Mouse (Mus musculus): ENCODE results near the gene Trim52.
"Not testable (repeated sequence)": the region's sequence is repeated elsewhere in the genome, so short reads cannot be mapped to it uniquely, and the experiment has no call there.

Gene Trim52

DNA sequence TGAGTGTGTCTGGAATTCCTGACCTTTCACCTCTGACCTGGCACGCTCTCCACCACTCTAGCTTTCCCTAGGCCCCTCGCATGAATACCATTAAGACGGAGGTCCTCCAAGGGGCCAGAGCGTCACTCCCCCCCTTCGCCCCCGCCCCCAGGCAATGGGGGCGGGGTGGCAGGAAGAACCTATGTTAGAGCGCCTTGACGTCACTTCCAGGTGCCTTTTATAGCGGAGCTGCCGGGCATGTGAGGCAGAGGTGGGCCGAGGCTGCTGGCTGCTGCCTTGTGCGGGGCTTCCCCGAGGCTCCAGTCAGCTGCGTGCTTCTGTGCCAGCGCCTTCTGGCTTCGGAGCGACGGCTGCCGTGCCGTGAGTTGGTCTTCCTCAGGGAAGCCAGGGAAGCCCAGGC is at the start of gene Trim52:
Trim52 (plus strand) TSS at position 219 of the 400 bp plus-strand sequence.
- DNase-seq (ENCODE audit: low spot score in 2 of 2), result no peak

DNA sequence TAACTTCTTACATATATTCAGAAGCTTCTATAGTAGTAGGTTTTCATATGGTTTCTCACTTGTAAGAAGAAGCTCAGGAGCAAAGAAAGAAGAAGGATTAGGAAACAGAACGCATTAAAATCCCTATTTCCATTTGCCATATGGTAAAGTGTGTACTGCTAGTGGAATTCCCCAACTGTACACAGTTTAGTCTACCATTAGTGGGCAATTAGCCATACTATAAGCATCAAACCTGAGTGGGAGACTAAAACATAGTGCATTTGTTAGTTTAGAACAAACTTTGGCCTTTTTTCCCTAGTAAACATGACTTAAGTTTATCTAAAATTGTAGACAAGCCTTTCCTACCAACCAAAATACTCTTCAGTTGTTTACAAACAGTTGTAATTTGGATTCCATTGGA is 33.4 kb upstream of the Trim52 start:
- DNase-seq (ENCODE audit: low spot score in 2 of 2), result no peak

DNA sequence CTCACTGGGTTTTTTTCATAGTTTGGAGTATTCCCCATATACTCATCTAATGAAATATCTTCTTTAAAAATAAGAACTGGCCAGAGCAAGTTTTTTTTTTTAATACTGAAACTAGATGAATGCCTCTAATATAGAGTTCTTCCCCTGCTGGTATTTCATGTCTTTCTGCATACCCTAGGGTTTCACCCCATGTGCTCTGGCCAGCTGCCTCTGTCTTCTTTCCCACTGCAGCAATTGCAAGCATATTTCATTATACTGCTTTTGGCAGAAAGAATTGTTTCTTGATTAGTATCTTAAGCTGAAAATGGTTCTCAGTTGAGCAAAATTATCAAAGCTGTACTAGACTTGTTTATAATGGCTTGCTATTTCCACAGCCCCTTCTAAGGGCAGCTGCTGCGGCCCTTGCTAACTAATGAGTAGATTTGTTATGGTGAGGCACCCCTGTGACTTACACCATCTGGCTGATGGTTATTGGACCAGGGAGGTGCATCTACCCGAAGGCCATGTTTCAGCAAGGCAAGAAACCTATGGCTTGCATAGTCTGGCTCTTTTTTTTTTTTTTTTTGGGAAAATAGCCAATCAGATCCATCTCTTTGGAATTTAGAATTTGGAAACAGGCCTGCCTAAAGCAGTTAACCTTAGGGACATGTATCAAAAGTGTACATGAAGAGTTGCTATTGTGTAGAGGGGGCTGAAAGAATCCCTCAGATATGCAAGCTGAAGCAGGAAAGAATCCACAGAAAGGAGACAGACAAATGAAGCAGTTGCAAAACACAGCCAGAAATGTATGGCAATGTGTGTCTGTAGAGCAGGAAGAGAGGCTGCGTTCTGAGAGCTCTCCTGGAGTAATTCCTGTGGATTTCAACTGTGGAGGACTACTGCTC is 30.6 kb upstream of the Trim52 start:
- DNase-seq (ENCODE audit: low spot score in 2 of 2), result no peak

DNA sequence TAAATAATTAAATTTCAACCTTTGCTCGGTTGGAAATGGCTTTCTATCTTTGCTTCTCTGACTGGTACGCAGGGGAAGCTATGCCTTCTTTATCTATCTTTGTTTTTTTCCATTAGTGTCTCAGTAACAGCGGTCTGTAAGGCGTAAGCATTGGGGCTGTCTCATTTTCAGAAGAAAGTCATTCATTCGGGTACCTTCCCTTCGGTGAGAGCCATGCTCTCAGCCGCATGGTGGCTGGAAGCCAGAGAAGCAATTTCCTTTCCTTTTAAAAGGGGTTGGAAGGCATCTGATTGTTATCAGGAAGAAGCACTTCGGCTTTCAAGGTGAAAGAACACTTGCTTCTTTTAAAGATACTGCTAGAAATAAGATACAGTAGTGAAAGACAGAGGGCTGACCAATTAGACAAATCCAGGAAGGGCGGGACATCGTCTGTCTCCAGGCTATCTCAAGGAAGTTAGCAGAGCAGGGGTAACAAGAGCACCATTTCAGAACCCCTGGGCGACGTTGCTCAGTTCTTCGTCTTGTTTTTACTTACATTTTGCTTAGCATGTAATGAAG is 17.4 kb upstream of the Trim52 start:
- no peak for DNase-seq (ENCODE audit: low spot score in 2 of 2)

DNA sequence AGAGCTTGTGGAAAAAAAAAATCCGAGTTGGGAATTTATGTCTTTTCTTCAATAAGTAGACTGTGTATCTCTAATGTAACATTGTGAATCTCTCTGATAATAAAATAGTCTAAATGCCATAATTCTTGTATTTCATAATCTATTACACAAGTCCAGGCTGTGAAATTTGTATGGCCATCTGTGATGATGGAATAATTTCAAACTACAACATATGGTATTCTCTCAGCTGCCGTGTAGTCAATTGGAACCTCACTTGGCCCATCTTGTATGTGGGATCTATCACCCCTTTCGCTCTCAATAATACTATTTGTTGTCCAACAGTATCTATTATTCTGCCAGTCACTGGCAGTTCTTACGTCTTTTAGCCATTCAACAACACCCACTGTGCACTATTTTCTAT is 9.2 kb upstream of the Trim52 start:
- DNase-seq (ENCODE audit: low spot score in 2 of 2), result no peak

DNA sequence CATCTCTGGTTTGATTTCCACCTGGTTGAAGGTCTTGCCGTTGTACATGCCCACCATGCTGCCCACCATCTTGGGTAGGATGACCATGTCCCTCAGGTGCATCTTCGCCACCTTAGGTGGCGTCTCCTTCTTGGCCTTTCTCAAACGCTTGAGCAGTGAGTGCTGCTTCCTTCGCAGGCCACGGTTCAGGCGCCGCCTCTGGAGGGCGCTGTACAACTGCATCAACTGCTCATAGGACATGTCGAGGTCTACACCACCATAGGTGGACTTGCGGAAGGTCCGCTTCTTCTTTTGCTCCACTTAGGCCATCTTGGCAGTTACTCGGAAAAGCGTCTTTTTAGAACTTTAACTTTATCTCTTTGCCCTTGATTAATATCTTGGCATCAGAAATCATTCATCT is 5.1 kb upstream of the Trim52 start:
- no peak for DNase-seq (ENCODE audit: low spot score in 2 of 2)

DNA sequence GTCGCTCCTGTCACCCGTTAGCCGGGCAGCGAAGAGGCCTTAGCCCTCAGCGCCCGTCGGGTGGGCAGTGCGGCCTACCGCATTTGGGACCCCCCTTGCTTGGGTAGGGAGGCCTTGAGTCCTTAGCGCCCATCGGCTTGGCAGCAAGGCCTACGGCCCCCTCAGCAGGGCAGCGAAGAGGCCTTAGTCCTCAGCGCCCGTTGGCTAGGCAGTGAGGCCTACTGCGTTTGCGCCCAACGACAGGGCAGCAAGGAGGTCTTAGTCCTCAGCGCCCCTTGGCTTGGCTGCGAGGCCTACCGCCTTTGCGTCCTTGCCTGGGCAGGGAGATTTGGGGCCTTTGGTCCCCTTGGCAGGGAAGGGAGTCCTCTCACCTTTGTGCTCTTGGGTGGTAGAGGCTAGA is 427 bp downstream of the Trim52 start:
- DNase-seq (ENCODE audit: low spot score in 2 of 2), result no peak

DNA sequence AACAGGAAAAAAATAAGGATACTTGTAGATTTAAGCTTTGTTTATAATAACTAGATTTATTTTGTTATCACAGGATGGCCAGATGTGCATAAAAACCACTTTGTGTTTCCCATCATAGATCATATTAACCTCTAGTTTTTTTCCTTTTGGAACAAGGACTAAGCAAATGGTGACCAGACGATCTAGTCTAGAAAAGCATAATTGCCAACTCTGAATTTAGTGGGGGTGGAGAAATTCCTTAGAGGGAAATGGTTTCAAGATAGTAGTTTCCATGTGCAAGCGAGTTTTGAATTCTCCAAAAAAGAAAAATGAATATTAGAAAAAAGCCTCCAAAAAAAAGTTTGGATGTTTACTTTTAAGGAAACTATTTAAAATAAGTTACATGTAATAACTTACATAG is 13.4 kb downstream of the Trim52 start:
- no peak for DNase-seq (ENCODE audit: low spot score in 2 of 2)

DNA sequence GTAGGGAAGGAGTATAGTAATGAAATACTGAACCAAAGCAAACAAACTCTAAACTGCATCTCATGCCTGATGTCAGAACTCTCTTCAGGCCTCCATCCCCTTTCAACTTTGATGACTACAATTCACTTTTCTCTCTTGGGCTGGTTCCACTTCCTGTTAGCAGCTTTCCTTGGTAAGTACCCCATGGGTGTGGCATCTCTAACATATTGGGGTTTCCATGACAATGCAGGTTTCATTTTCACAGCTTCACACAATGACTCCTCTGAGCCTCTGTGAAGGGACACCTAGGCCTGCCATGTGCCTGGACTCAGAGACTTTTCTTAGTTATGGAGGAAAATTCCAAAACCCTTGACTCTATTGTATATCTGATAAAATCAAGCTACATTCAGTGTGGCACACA is 30.3 kb downstream of the Trim52 start:
- no peak for DNase-seq (ENCODE audit: low spot score in 2 of 2)

DNA sequence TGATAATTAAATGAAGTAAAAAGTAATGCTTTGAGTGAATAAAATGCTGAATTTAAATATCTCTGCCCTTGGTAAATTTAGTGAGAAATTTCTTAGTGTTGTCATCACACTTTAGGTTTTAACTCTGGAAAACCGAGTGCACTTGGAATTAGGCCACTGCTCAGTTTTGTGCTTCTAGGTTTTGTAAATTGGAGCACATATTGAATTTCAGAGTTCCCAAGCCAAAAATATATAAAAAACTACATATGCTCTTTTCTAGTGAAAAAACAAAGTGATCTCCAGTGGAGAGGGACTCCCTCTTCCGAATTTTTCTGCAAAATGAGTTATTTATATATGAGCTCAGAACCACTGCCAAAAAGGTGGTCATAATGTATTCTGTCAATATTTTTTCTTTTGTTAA is 45.2 kb downstream of the Trim52 start:
- DNase-seq (ENCODE audit: low spot score in 2 of 2), result no peak

DNA sequence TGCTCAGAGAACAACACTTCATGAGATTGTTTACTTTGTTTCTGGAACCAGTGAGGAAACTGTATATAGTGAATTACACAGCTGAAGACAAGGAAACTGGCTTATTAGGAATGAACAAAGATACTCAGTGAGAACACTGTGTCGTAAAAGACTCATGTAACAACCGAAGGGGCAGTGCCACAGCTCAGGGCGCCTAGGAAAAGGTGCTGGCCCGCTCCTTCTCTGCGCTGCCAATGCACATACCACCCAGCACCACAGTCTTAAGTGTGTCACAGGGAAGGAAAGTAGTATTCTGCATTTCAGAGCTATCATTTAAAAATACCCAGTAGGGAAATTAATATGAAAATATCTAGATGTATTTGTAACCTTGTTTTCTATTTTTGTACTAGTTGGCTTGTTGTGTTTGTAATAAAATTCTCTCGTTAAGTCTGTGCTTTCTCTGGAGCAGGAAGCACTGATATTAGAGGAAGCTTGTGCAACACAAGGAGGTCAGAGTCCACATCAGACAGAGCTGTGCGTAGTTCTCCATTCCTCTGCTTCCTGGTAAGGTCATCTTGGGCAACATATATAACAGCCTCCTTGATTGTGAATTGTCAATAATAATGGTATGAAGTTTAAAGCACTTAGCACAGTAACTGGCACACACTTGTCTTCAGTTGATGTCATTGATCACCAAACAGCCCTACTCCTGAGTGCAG is 49.0 kb downstream of the Trim52 start:
- DNase-seq (ENCODE audit: low spot score in 2 of 2), result no peak

DNA sequence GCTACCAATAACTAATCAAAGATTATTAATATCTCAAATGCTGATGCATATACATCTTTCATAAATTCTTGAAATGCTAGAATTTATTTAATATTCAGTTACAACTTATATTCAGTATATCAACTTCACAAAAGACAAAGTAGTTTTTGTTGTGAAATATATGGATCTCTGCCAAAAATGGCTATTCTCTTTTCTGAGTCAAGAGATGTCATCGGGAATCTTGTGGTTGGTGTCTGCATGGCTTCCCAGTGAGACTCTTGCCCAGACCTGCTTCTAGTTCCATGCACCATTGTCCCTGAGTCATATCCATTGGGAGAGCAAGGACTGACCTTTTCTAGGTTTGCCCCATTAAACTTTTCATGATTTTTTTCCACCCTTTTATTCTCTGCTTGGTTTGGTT is 50.5 kb downstream of the Trim52 start:
- no peak for DNase-seq (ENCODE audit: low spot score in 2 of 2)

DNA sequence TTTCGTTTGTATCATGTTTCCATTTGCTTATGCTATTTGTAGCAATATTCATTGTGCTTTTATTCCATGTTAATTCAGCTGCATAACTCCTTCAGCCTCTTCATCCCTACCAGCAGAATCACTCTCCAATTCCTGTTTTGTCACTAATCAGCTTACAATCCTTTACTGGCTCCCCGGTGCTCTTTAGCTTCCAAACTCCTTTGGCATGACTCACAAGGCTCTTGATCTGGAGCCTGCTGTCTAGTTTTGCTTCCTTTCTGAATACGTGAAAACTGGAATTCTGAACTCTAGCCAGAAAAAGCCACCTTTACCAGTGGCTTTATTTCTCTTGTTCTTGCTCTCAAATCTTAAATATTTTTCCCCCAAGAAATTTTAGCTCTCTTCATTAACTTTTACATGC is 56.3 kb downstream of the Trim52 start:
- no peak for DNase-seq (ENCODE audit: low spot score in 2 of 2)

DNA sequence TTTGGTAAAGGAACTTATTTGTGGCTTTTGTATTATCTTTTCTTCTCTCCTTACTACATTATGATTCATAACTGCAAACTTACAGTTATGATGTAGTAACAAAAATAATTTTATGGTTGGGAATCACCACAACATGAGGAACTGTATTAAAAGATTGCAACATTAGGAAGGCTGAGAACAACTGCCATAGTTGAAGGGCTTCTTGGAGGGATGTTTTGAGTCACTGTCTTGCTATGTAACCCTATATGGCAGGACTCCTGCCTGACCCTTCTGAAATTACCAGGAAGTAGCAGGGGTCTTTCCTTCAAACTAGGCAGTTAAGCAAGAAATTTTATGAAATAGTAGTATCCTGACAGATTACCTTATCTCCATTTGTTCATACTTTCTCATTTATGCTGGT is 57.2 kb downstream of the Trim52 start:
- no peak for DNase-seq (ENCODE audit: low spot score in 2 of 2)

DNA sequence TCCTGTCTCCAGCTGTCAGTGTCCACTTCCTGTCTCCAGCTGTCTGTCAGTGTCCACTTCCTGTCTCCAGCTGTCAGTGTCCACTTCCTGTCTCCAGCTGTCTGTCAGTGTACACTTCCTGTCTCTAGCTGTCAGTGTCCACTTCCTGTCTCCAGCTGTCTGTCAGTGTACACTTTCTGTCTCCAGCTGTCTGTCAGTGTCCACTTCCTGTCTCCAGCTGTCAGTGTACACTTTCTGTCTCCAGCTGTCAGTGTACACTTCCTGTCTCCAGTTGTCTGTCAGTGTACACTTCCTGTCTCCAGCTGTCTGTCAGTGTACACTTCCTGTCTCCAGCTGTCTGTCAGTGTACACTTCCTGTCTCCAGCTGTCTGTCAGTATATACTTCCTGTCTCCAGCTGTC is 57.9 kb downstream of the Trim52 start:
- not testable (repeated sequence) for DNase-seq (ENCODE audit: low spot score in 2 of 2)

DNA sequence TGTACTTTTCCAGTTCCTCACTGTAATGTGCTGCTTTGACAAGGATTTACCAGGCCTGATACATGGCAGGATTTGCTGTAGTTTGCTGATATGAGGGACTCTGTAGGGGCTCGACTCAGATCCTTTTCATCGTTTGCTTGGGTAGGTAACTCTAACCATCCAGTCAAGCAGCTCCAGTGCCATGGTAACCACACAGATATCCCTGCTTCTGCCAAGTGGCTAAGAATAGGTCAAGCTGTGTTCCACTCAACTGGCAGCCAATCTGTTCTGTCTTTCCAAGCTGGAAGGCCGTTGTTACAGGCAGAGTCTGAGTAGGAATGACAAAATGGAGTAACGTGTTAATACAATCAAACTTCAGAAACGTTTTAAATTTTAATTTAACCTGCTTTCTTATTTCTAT is 70.9 kb downstream of the Trim52 start:
- peak; percentile 16 to 18 for DNase-seq (ENCODE audit: low spot score in 2 of 2)

DNA sequence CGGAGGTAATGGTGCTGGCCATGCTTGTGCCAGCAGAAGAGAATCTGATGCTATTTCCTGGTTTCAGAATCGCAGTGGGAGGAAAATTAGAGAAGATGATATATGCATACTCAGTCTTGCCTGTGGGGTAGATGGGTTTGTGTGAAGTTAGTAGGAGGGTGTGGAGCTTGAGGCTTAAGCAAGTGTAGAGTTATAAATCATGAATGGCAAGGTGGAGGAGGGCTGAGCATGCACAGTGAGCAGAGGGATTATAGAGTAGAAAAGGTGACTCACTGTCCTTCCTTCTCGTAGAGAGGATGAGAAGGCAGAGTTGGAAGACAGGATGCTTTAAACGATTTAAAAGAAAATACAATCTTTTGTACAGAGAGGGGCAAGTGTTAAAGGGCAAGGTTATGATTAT is 72.2 kb downstream of the Trim52 start:
- peak in 1 of 2 experiments; percentile 5 for DNase-seq (ENCODE audit: low spot score in 2 of 2)

DNA sequence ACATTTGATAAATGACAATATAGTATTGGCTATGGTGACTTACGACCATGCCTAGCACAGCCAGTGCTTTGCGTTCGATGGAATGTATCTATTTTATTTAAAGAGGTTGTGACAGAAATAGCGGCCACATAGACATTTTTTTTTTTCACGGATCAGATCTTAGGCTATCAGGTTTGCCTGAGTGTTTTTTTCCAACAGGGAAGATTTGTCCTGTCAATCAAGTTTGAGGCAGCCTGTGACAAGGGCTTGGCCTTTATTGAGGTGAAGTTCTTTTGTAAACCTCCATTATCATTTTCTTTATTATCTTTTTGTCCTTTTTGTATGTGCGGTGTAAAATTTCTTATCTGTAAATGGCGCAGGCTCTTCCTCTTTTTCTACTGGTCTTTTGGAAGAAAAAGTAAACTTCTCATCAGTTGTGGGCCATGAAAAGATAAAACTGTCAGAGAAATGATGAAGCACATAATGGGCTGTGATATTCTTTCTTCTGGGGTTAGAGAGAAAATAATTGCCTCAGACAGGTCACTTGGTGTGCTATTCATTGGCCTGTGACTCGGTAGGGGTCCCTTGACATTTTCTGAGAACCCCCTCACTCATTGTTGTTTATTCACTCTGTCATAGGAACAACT is 73.2 kb downstream of the Trim52 start:
- no peak for DNase-seq (ENCODE audit: low spot score in 2 of 2)

DNA sequence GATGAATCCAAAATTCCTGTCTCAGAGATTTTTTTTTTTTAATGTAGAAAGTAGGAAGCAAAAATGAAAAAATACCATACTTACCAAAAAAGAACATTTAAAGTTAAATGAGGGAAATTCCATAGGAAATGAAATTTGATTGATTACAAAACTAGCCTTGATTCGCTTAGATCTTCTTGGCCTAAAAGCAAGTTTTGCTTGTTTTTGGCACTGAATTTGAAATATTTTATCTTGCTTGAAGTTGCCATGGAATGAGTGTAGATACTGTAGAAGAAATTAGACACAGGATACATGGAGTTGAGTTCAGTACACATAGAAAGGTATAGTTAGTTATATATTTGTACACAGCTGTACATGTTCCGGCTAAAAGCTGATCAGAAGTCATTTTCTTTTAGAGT is 73.7 kb downstream of the Trim52 start:
- no peak for DNase-seq (ENCODE audit: low spot score in 2 of 2)

DNA sequence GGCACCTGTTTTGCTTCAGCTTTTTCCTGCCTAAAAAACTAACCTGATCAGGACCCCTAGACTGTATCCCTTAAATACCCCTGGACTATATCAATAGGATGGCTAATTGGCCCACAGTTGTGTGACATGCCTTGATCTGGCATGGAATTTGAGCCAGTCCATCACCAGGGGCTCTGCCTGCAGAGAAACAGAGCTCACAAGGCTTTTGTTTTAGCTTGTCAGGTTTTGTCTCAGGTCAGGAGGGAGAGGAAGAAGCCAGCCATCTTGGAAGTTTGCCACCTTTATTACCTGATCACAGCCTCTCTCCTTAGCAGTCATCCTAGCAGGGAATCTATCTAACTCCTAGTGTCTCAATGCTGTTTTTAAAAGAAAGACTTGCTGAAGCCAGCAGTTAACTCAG is 74.6 kb downstream of the Trim52 start:
- no peak for DNase-seq (ENCODE audit: low spot score in 2 of 2)

DNA sequence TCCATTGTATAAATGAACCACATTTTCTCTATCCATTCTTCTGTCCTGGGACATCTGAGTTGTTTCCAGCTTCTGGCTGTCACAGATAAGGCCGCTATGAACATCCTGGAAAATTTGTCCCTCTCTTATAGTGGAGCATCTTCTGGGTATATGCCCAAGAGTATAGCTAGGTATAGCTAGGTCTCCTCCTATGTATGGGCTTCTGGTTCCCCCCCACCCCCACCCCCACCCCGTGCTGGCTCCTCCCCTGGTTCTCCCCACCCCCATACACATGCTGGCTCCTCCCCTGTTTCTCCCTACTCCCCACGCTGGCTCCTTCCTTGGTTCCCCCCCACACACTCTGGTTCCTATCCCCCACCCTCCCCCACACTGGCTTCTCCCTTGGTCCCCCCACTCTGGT is 78.0 kb downstream of the Trim52 start:
- no peak for DNase-seq (ENCODE audit: low spot score in 2 of 2)

Data from right cerebral cortex, adult 2 months (tissue).